Comparison of ENCODE assay signal across 24 mouse cellular contexts in the genomic region with DNA sequence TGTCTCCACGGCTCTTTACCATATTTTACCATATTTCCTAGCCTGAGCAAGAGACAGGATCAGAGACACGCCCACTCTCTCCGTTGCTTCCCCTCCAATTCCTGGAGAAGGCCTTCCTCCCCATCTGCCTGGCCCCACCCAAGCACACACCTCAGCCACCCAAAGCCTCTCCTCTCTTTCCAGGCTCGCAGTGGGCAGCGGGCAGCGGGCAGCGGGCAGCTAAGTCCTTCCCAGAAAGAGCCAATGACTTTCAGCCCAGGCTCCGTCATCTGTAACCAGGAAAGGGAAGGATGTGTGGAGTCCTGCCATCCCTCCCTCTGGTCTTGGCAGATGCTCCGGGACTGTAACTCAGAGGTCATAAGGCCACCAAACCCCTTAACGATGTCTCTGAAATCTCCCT. TPM values are rescaled to one million over a fixed set of nuclear protein-coding genes. Genes with fewer than 3 reads are reported as not detected.
DNase-seq lines count a peak whose midpoint lies in the region; ATAC-seq and TF ChIP-seq lines count a peak whose summit lies in the region.
"Had no signal": no experiment of that assay in that cellular context is flagged by ENCODE, and none has a peak within 500 bp of the region (broad histone marks: within the 10 kb centered on the region; RNA-seq: fewer than 3 reads in every experiment).

No protein-coding gene starts in this region.

- H3K27ac ChIP-seq in cerebellum, adult 2 months (ENCODE audit: insufficient read depth, low read length), result no peak overlapping the region
- peak overlapping the region; percentile 60; the same call in 1 of the 2 replicates for H3K27ac ChIP-seq in hindbrain, postnatal 0 days
- no peak overlapping the region for H3K27ac ChIP-seq in hindbrain, embryonic 11.5 days (ENCODE audit: low read depth, low read length)
- peak overlapping the region; percentile 99 for H3K27ac ChIP-seq in liver, embryonic 15.5 days (replicated peaks)
- H3K27ac ChIP-seq in kidney, embryonic 16.5 days (ENCODE audit: low read length), result no peak overlapping the region
- H3K27ac ChIP-seq: embryonic facial prominence, embryonic 10.5 days; forebrain, embryonic 15.5 days; heart, embryonic 13.5 days; hindbrain, embryonic 14.5 days; left cerebral cortex, adult 2 months; stomach, postnatal 0 days had no signal

- no peak overlapping the region for H3K9ac ChIP-seq in hindbrain, postnatal 0 days (replicated peaks; ENCODE audit: low read length)
- no peak overlapping the region for H3K9ac ChIP-seq in hindbrain, embryonic 11.5 days (ENCODE audit: low read depth, low read length)
- peak overlapping the region; percentile 64; the same call in 1 of the 2 replicates for H3K9ac ChIP-seq in liver, embryonic 15.5 days
- H3K9ac ChIP-seq in kidney, embryonic 16.5 days (replicated peaks; ENCODE audit: low read length), result no peak overlapping the region
- H3K9ac ChIP-seq: forebrain, embryonic 15.5 days; heart, embryonic 13.5 days; hindbrain, embryonic 14.5 days had no signal

- TF ChIP-seq POLR2A in cerebellum, adult 2 months (IDR thresholded peaks at IDR 0.05; ENCODE audit: borderline replicate concordance, insufficient read depth, low read length), result no peak

- peaks cover 30% of the 10 kb centered on the region for H3K4me1 ChIP-seq in cerebellum, adult 2 months (ENCODE audit: control insufficient read depth, insufficient read depth, low read length)
- H3K4me1 ChIP-seq in hindbrain, postnatal 0 days (ENCODE audit: insufficient read depth, low read length), result peaks cover 7% of the 10 kb centered on the region; the same call in 1 of the 2 replicates
- 0 out of 2 replicates have a peak, but pooled peaks cover 2% of the 10 kb centered on the region for H3K4me1 ChIP-seq in hindbrain, embryonic 11.5 days (replicated peaks; ENCODE audit: control insufficient read depth, insufficient read depth, low read length)
- H3K4me1 ChIP-seq in liver, embryonic 15.5 days (replicated peaks), result peaks cover 82% of the 10 kb centered on the region
- H3K4me1 ChIP-seq in kidney, embryonic 16.5 days (ENCODE audit: insufficient read depth, low read length), result no peaks in the 10 kb centered on the region

- no peaks in the 10 kb centered on the region for H3K36me3 ChIP-seq in hindbrain, postnatal 0 days (ENCODE audit: insufficient read depth, low read length)
- H3K36me3 ChIP-seq in hindbrain, embryonic 11.5 days (ENCODE audit: control insufficient read depth, insufficient read depth, low read length), result no peaks in the 10 kb centered on the region
- no peaks in the 10 kb centered on the region for H3K36me3 ChIP-seq in liver, embryonic 15.5 days (replicated peaks)
- no peaks in the 10 kb centered on the region for H3K36me3 ChIP-seq in kidney, embryonic 16.5 days (ENCODE audit: insufficient read depth, low read length)
- H3K36me3 ChIP-seq: embryonic facial prominence, embryonic 10.5 days; forebrain, embryonic 15.5 days; limb, embryonic 10.5 days had no signal

- ATAC-seq in hindbrain, postnatal 0 days, result no peak; the same call in 1 of the 2 replicates
- no peak for ATAC-seq in hindbrain, embryonic 11.5 days (ENCODE audit: low FRiP score)
- ATAC-seq in liver, embryonic 15.5 days (ENCODE audit: insufficient read depth), result no peak
- ATAC-seq in kidney, embryonic 16.5 days (ENCODE audit: low FRiP score, low TSS enrichment), result no peak

- H3K4me2 ChIP-seq in hindbrain, postnatal 0 days (ENCODE audit: low read depth, low read length), result no peak overlapping the region
- no peak overlapping the region for H3K4me2 ChIP-seq in hindbrain, embryonic 11.5 days (replicated peaks; ENCODE audit: low read depth, low read length)
- peak overlapping the region; percentile 79 for H3K4me2 ChIP-seq in liver, embryonic 15.5 days
- no peak overlapping the region for H3K4me2 ChIP-seq in kidney, embryonic 16.5 days (replicated peaks; ENCODE audit: low read depth, low read length)
- H3K4me2 ChIP-seq: forebrain, embryonic 15.5 days; heart, embryonic 13.5 days; hindbrain, embryonic 14.5 days; midbrain, embryonic 11.5 days had no signal

- WGBS in cerebellum, adult 2 months, result 52% methylated on average over 10 of the region's 10 CpGs
- 60% methylated on average over 10 of the region's 10 CpGs for WGBS in hindbrain, postnatal 0 days
- WGBS in hindbrain, embryonic 11.5 days, result 74% methylated on average over 10 of the region's 10 CpGs
- 76% methylated on average over 10 of the region's 10 CpGs for whole genome bisulfite sequencing in liver, embryonic 15.5 days (ENCODE audit: insufficient replicate concordance)
- WGBS in kidney, embryonic 16.5 days, result 61% methylated on average over 10 of the region's 10 CpGs

- H3K9me3 ChIP-seq in hindbrain, postnatal 0 days (ENCODE audit: low read length), result no peaks in the 10 kb centered on the region
- H3K9me3 ChIP-seq in hindbrain, embryonic 11.5 days (ENCODE audit: control insufficient read depth, low read length), result no peaks in the 10 kb centered on the region
- no peaks in the 10 kb centered on the region for H3K9me3 ChIP-seq in liver, embryonic 15.5 days (replicated peaks)
- H3K9me3 ChIP-seq in kidney, embryonic 16.5 days (ENCODE audit: low read length), result no peaks in the 10 kb centered on the region
- H3K9me3 ChIP-seq: embryonic facial prominence, embryonic 10.5 days; forebrain, embryonic 15.5 days; heart, embryonic 13.5 days; limb, embryonic 10.5 days had no signal

- H3K27me3 ChIP-seq in cerebellum, adult 2 months (ENCODE audit: control insufficient read depth, insufficient read depth, low read length), result no peaks in the 10 kb centered on the region
- H3K27me3 ChIP-seq in hindbrain, postnatal 0 days (ENCODE audit: insufficient read depth, low read length), result no peaks in the 10 kb centered on the region
- H3K27me3 ChIP-seq in hindbrain, embryonic 11.5 days (ENCODE audit: control insufficient read depth, insufficient read depth, low read length), result no peaks in the 10 kb centered on the region
- peaks cover 46% of the 10 kb centered on the region for H3K27me3 ChIP-seq in liver, embryonic 15.5 days
- H3K27me3 ChIP-seq in kidney, embryonic 16.5 days (ENCODE audit: insufficient read depth, low read length), result no peaks in the 10 kb centered on the region
- H3K27me3 ChIP-seq: forebrain, embryonic 15.5 days; heart, embryonic 13.5 days had no signal

- peak; percentile 41 for DNase-seq in cerebellum, adult 11-12 months
- no peak for DNase-seq in cerebellum, adult 2 months
- DNase-seq in hindbrain, postnatal 0 days (ENCODE audit: low spot score), result peak; percentile 44
- no peak for DNase-seq in hindbrain, embryonic 11.5 days (ENCODE audit: low spot score)
- DNase-seq in c-Kit-negative CD71-positive TER-119-positive erythroid progenitor cells, embryonic 14.5 days (ENCODE audit: low read depth, low spot score), result peak; percentile 42
- no peak for DNase-seq in adrenal gland, postnatal 36 days
- DNase-seq: gastrocnemius, postnatal 10 days; heart, adult 18-20 months; heart, postnatal 14 days; kidney, adult 2 months; kidney, postnatal 10 days; lung, postnatal 14 days; thymus, adult 2 months; thymus, postnatal 4 days had no signal

- H3K4me3 ChIP-seq in cerebellum, adult 2 months (replicated peaks; ENCODE audit: insufficient read depth, low read depth, low read length), result no peak overlapping the region
- H3K4me3 ChIP-seq in hindbrain, postnatal 0 days (ENCODE audit: low read length), result no peak overlapping the region
- H3K4me3 ChIP-seq in hindbrain, embryonic 11.5 days (ENCODE audit: low read depth, low read length), result no peak overlapping the region
- H3K4me3 ChIP-seq in liver, embryonic 15.5 days (replicated peaks), result no peak overlapping the region
- no peak overlapping the region for H3K4me3 ChIP-seq in kidney, embryonic 16.5 days (ENCODE audit: low read length)
- H3K4me3 ChIP-seq: embryonic facial prominence, embryonic 10.5 days; forebrain, embryonic 15.5 days; heart, embryonic 13.5 days; left cerebral cortex, adult 2 months; limb, embryonic 10.5 days had no signal

- TF ChIP-seq CTCF in cerebellum, adult 2 months (IDR thresholded peaks at IDR 0.05; ENCODE audit: borderline replicate concordance, insufficient read depth, low read depth, low read length), result no peak
- no peak for TF ChIP-seq CTCF in hindbrain, postnatal 0 days (IDR thresholded peaks at IDR 0.05; ENCODE audit: low read depth)

RNA-seq across cellular contexts. Expression of a gene that starts 50.1 kb away (rescaled TPM):
- polyA plus RNA-seq in cerebellum, adult 2 months (2012; rRNA removed), result 71.8 and 72.4 TPM in 2 replicates
- 41.9 and 44.5 TPM in 2 replicates for total RNA-seq in hindbrain, postnatal 0 days (2014; rRNA removed)
- polyA plus RNA-seq in hindbrain, postnatal 0 days (2015; fragmentation: Nextera tagmentation; extraction: Ambion mirVana), result 47.7 and 51.5 TPM in 2 replicates
- polyA plus RNA-seq in hindbrain, embryonic 11.5 days (2014; fragmentation: Nextera tagmentation; extraction: Ambion mirVana), result 59.6 and 73.7 TPM in 2 replicates
- polyA plus RNA-seq in liver, embryonic 15.5 days (2015; fragmentation: Nextera tagmentation; extraction: Ambion mirVana), result 34.8 and 38.3 TPM in 2 replicates
- polyA plus RNA-seq in kidney, embryonic 16.5 days (2015; fragmentation: Nextera tagmentation; extraction: Ambion mirVana), result 19.2 and 32.1 TPM in 2 replicates
- total RNA-seq in adrenal gland, postnatal 36 days (2021), result 10 to 100 TPM; 29.7 to 39.8 TPM

Comparison
In these comparisons a context has a peak if more than half of its experiments do, and no peak if none do; other contexts are left out.
1. DNase-seq: peak in cerebellum, adult 11-12 months (single experiment), hindbrain, postnatal 0 days (single experiment) and c-Kit-negative CD71-positive TER-119-positive erythroid progenitor cells, embryonic 14.5 days (single experiment); none in cerebellum, adult 2 months (0 of 2), hindbrain, embryonic 11.5 days (single experiment) and adrenal gland, postnatal 36 days (0 of 2).
2. H3K27ac ChIP-seq: peak in hindbrain, postnatal 0 days (single experiment) and liver, embryonic 15.5 days (single experiment); none in cerebellum, adult 2 months (single experiment), hindbrain, embryonic 11.5 days (single experiment) and kidney, embryonic 16.5 days (single experiment).